Mouse (Mus musculus) left cerebral cortex, adult 11 months (tissue): Measurements from ENCODE around the gene Tas2r143.

Experiments
- DNase-seq: peaks from one replicate; pipeline ENCODE4 v3.0.0; 2022; ENCODE audit warnings: low spot score

Gene Tas2r143

GRCm38 (mm10) chr6:42399938-42400337, at the start of gene Tas2r143:
TSS of gene Tas2r143 (plus strand) at chr6:42400238.
- DNase-seq, result no peak

GRCm38 (mm10) chr6:42350968-42351775, 48.9 kb upstream of the Tas2r143 start:
- no peak for DNase-seq

GRCm38 (mm10) chr6:42351776-42352485, 48.1 kb upstream of the Tas2r143 start:
- no peak for DNase-seq

- DNase-seq, result no peak
Observed at GRCm38 (mm10) chr6:42352486-42352846, 47.6 kb upstream of the Tas2r143 start.

GRCm38 (mm10) chr6:42353180-42353579, 46.9 kb upstream of the Tas2r143 start:
- DNase-seq, result no peak

GRCm38 (mm10) chr6:42354076-42355019, 45.7 kb upstream of the Tas2r143 start:
- no peak for DNase-seq

GRCm38 (mm10) chr6:42355366-42355765, 44.7 kb upstream of the Tas2r143 start:
- no peak for DNase-seq

GRCm38 (mm10) chr6:42355794-42356600, 44.0 kb upstream of the Tas2r143 start:
- DNase-seq, result no peak

GRCm38 (mm10) chr6:42356913-42357312, 43.1 kb upstream of the Tas2r143 start:
- no peak for DNase-seq

GRCm38 (mm10) chr6:42357901-42358300, 42.1 kb upstream of the Tas2r143 start:
- no peak for DNase-seq

- DNase-seq, result no peak
Observed at GRCm38 (mm10) chr6:42358901-42359300, 41.1 kb upstream of the Tas2r143 start.

GRCm38 (mm10) chr6:42359364-42360147, 40.5 kb upstream of the Tas2r143 start:
- no peak for DNase-seq

- DNase-seq, result no peak
Observed at GRCm38 (mm10) chr6:42360231-42360840, 39.7 kb upstream of the Tas2r143 start.

GRCm38 (mm10) chr6:42361041-42361895, 38.8 kb upstream of the Tas2r143 start:
- DNase-seq, result no peak

GRCm38 (mm10) chr6:42362074-42362473, 38.0 kb upstream of the Tas2r143 start:
- DNase-seq, result no peak

GRCm38 (mm10) chr6:42362497-42362896, 37.5 kb upstream of the Tas2r143 start:
- no peak for DNase-seq

GRCm38 (mm10) chr6:42362974-42363373, 37.1 kb upstream of the Tas2r143 start:
- no peak for DNase-seq

GRCm38 (mm10) chr6:42364066-42364465, 36.0 kb upstream of the Tas2r143 start:
- no peak for DNase-seq

GRCm38 (mm10) chr6:42364607-42365006, 35.4 kb upstream of the Tas2r143 start:
- no peak for DNase-seq
